In the genomic region with DNA sequence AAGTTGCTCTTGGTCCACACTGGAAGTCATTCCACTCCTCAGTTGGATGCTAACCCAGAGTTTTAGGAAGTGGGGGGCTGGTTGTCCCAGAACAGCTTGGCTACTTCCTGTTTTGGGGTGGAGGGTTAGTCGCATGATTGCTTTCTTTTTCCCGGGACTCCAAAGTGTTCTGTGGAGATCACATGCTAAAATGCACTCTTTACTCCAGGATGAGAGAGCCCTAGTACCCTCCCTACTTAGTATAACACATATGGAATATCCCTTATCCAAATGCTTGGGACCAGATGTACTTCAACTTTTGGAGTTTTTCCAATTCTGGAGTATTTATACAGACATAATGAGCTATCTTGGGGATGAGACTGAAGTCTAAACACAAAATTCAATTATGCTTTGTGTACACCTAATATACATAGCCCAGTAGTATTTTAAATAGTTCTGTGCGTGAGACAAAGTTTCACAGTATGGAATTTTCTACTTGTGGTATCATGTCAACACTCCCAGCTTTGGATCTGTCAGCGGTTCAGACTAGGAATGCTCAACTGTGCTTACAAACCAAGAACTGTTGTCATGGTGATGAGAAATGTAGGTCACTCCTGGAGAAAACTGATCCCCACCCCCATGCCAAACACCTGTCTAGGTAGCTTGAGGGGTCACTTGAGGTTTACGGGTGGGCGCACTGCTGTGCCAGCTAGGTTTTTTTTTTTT, we compare ENCODE assay signal across 11 mouse cellular contexts.
DNase-seq lines count a peak whose midpoint lies in the region; ATAC-seq and TF ChIP-seq lines count a peak whose summit lies in the region.
"Had no signal": no experiment of that assay in that cellular context is flagged by ENCODE, and none has a peak within 500 bp of the region (broad histone marks: within the 10 kb centered on the region; RNA-seq: fewer than 3 reads in every experiment).

No protein-coding gene starts in this region.

- no peak for TF ChIP-seq CTCF in forebrain, postnatal 0 days (IDR thresholded peaks at IDR 0.05; ENCODE audit: low read depth)

- no peak overlapping the region for H3K4me3 ChIP-seq in kidney, embryonic 14.5 days (ENCODE audit: low read length)
- H3K4me3 ChIP-seq in forebrain, postnatal 0 days (ENCODE audit: low read depth, low read length) = no peak overlapping the region

- H3K4me1 ChIP-seq in kidney, embryonic 14.5 days (ENCODE audit: control insufficient read depth, insufficient read depth, low read length) = peaks cover 25% of the 10 kb centered on the region
- peaks cover 5% of the 10 kb centered on the region; the same call in 1 of the 2 replicates for H3K4me1 ChIP-seq in forebrain, postnatal 0 days (ENCODE audit: insufficient read depth)

- WGBS in kidney, embryonic 14.5 days = 47% methylated on average over 6 of the region's 6 CpGs
- WGBS in forebrain, postnatal 0 days = 62% methylated on average over 6 of the region's 6 CpGs

- H3K36me3 ChIP-seq in kidney, embryonic 14.5 days (ENCODE audit: control insufficient read depth, insufficient read depth, low read length) = no peaks in the 10 kb centered on the region
- H3K36me3 ChIP-seq in forebrain, postnatal 0 days (ENCODE audit: insufficient read depth) = no peaks in the 10 kb centered on the region

- no peak overlapping the region for H3K9ac ChIP-seq in kidney, embryonic 14.5 days (ENCODE audit: low read depth, low read length)
- H3K9ac ChIP-seq in forebrain, postnatal 0 days = no peak overlapping the region

- ATAC-seq in kidney, embryonic 14.5 days (ENCODE audit: low FRiP score, low TSS enrichment) = no peak
- ATAC-seq in forebrain, postnatal 0 days = peak; percentile 67

- no peak overlapping the region for H3K27ac ChIP-seq in kidney, embryonic 14.5 days (ENCODE audit: low read depth, low read length)
- no peak overlapping the region for H3K27ac ChIP-seq in forebrain, postnatal 0 days (ENCODE audit: low read depth, low read length)
- H3K27ac ChIP-seq: macrophage had no signal

- no peaks in the 10 kb centered on the region for H3K27me3 ChIP-seq in kidney, embryonic 14.5 days (ENCODE audit: control insufficient read depth, insufficient read depth, low read length)
- no peaks in the 10 kb centered on the region for H3K27me3 ChIP-seq in forebrain, postnatal 0 days (ENCODE audit: insufficient read depth, low read length)

- no peaks in the 10 kb centered on the region for H3K9me3 ChIP-seq in kidney, embryonic 14.5 days (ENCODE audit: control insufficient read depth, low read length)
- H3K9me3 ChIP-seq in forebrain, postnatal 0 days (ENCODE audit: low read length) = no peaks in the 10 kb centered on the region

- peak; percentile 24 for DNase-seq in embryo, embryonic 10 days (ENCODE audit: low spot score)
- DNase-seq in embryo, embryonic 9.5 days (ENCODE audit: extremely low spot score) = no peak
- DNase-seq in kidney, postnatal 10 days = peak; percentile 31
- peak; percentile 55 for DNase-seq in forebrain, postnatal 0 days
- peak; percentile 56 for DNase-seq in mesoderm, embryonic 11.5 days (ENCODE audit: low read depth, low spot score)
- DNase-seq in urinary bladder, postnatal 14 days (ENCODE audit: low spot score) = no peak
- DNase-seq in left cerebral cortex, adult 8-10 months (ENCODE audit: low spot score in 2 of 2) = no peak
- DNase-seq: cerebellum, adult 18-20 months; spleen, adult 18-20 months had no signal

- H3K4me2 ChIP-seq in kidney, embryonic 14.5 days (replicated peaks; ENCODE audit: low read depth, low read length) = no peak overlapping the region
- no peak overlapping the region for H3K4me2 ChIP-seq in forebrain, postnatal 0 days (ENCODE audit: low read depth)

Comparison
In these comparisons a context has a peak if more than half of its experiments do, and no peak if none do; other contexts are left out.
1. DNase-seq: peak in embryo, embryonic 10 days (single experiment), kidney, postnatal 10 days (single experiment), forebrain, postnatal 0 days (single experiment) and mesoderm, embryonic 11.5 days (single experiment); none in embryo, embryonic 9.5 days (single experiment), urinary bladder, postnatal 14 days (single experiment) and left cerebral cortex, adult 8-10 months (0 of 2).